Mouse (Mus musculus) right cerebral cortex, postnatal 25 days (tissue): Measurements from ENCODE around the gene Hus1.
A peak's percentile ranks its signal among the peaks of the same experiment; 100 is the strongest.

Experiments
- DNase-seq: peaks from one replicate; pipeline ENCODE4 v3.0.0; 2022

Gene Hus1

DNA sequence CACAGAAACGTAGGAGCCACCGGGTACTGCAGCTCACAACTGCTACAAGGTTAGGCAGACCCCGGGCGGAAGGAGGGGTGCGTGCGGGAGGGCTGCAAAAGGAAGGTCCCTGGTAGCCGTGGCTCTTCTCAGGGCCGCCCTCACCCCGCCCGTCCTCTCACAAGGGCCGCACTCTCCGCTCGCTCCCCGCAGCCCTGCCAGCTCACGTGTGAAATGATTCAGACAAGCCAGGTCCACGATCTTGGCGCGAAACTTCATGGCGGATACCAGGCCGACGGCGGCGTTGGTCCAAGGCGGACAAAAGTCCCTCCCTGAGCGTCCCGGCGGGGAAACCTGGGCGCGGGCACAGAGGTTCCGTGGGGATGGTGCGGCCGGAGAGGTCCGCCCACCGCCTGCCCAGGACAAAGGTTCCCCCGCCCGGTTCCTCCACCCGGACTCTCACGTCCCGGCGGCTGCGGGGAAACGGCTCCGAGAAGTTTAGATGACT lies at the start of gene Hus1:
Hus1 (minus strand) TSS at position 339 of the 487 bp plus-strand sequence.
- peak; percentile 83 for DNase-seq

DNA sequence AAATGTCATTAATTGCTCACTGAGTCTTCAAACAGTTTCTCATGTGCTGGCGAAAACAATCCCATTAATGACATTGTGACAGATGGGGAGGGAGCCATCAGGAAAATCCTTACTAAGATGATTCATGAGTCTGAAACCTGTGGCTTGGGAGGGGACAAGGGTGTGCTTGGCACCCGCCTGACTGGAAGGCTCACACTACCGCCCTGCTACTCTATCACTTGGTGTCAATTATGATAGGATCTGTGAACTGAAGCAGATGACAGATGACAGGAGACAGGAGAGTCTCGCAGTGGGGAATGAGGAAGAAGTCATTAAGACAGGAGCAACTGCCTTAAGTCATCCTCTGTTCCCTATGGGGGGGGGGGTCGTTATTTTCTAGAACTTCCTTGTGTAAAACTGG lies 49.5 kb upstream of the Hus1 start:
- DNase-seq = no peak

- no peak for DNase-seq
Observed at GRCm38 (mm10) chr11:9060029-9060428, 49.0 kb upstream of the Hus1 start.

DNA sequence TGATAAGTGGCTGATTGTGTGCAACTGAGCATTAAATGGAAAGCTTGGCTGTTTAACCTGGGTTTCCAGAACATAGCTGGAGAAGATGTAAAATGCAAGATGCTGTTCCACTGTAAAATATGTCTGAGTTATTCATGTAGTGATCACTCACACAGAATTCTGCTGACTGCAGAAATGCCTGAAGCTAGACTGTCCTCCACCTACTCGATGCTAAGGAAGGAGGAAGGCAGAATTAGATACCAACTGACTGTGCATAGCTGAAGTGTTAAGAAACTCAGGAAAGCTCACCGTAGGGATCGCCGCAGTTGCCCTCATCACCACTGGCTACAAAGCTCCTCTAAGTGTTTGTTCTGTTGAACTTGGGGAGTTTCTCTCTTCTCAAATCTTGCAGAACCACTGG lies 46.7 kb upstream of the Hus1 start:
- no peak for DNase-seq

GRCm38 (mm10) chr11:9056937-9057336 lies 45.9 kb upstream of the Hus1 start:
- DNase-seq = no peak

GRCm38 (mm10) chr11:9051895-9052294 lies 40.9 kb upstream of the Hus1 start:
- DNase-seq = no peak

GRCm38 (mm10) chr11:9050241-9050640 lies 39.2 kb upstream of the Hus1 start:
- DNase-seq = no peak

GRCm38 (mm10) chr11:9048703-9049060 lies 37.7 kb upstream of the Hus1 start, which contains the start of gene Sun3:
TSS of gene Sun3 (minus strand) at chr11:9048991.
- DNase-seq = peak; percentile 11

- peak; percentile 70 for DNase-seq
Observed at GRCm38 (mm10) chr11:9048011-9048702, 37.2 kb upstream of the Hus1 start, which contains the start of gene Gm11992. TSS of gene Gm11992 (plus strand) at chr11:9048594.

- DNase-seq = no peak
Observed at GRCm38 (mm10) chr11:9047044-9047443, 36.1 kb upstream of the Hus1 start.

DNA sequence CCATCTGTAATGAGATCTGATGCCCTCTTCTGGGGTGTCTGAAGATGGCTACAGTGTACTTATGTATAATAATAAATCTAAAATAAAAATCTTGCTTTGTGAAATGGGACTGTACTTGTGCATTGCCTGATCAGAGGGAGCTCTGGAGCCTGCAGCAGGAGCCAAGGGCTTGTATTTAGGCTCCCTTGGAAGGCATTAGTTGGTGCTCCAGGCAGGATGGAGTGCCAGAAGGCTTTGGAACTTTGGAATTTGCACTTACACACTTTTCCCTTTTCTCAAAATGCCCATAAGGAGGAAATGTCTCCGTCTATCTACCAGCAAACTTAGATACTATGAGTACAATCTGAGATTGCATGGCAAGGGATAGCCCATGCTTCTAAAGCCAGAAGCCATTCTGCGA lies 35.6 kb upstream of the Hus1 start:
- DNase-seq = no peak

DNA sequence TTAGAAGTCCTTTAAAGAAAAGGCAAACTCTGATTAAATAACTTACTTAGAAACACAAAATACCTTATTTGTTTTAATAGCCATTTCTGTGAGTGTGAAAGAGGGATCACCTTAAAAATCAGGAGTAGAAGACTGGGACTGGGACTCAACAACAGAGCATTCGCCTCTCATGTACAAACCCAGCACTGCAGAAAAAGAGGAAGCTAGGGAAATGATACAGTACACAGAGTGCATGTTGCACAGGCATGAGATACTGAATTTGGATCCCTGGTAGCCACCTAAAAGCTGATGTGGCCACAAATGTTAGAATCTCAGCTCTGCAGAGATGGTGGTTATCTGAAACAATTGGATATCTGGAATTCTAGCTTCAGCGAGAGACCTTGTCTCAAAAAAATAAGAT lies 20.5 kb upstream of the Hus1 start:
- no peak for DNase-seq

DNA sequence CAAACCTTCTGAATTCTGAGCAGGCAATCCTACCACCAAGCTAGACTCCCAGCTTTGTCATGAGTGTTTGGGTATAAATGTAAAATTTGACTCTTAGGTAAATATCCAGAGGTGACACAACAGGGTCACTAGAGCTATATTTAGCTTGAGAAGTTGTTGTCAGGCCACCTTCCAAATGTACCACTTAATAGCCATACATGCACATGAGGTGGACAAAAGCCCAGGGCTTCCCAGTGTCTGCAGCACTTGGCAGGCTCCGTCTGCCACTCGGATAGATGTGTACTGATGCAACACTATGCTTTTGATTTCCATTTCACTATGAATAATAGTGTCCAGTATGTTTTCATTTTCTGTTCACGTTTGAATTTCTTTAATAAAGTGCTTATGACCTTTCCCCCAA lies 14.2 kb upstream of the Hus1 start:
- no peak for DNase-seq

DNA sequence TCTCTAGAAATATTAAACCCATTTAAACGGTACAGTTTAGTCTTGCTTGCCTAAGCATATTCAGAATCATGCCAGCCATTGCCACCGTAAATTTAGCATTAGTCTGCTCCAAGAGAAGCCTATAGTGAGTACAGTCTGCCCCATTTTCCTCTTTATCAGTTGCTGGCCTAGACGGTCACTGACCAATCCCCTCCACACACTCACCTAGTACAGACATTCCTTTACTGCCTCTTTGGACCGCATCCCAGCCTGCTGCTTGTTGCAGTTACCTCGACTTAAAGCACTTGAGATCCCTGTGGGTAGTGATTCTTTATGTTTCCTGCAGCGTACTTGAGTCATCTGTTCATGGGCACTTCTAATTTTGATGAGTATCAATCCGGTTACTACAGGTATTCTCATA lies 13.8 kb upstream of the Hus1 start:
- no peak for DNase-seq

- no peak for DNase-seq
Observed at GRCm38 (mm10) chr11:9020207-9020606, 9.2 kb upstream of the Hus1 start.

DNA sequence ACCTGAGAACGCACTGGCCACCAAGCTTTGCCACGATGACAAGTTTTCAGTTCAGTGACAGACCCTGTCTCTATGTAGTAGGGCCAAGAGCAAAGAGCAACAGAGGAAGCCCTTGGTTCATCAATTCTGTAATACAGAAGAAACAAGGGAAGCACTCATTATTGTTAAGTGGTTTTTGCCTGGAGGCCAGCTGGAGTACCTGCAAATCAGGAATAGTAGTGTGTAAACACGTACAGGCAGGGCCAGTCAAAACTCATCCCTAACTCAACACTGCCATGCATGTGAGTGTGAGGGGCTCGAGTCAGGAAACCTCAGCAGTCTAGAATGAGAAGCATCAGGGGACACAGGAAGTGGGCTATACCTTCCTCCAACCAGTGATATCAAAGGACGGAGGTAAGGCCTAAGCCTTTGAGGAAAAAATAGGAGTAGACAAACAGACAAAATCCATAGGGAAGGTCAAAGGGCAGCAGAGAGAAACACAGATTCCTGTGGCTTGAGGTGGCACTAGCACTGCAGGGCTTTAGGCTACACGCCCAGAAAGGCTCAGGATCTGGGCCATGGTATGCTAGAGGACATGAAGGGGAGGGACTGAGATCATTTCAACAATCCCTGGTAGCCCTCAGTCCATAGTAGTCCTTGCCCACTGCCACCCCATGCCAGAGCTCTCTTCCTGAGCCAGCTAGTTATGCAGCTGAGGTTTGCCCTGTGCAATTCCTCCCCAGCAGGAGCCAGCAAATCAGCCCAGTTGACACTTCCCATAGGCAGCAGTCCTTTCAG lies 7.7 kb upstream of the Hus1 start:
- no peak for DNase-seq

DNA sequence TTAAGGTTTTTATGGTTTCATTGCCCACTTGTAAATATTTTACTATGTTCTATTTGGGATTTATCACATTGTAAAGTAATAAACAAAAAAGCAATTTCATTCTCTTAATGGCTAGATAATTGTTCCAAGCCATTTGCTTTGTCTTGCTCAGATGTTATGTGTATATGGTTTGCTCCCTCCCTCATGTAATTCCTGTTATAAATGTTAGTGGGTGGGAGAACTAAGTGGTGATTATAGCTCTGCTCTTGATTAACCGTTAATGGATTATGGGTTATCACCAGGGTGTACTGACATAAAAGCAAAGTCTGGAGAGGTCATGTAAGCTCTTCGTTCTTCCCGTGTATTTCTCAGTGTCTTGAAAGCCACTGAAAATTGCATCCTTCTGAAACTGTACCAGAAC lies 3.7 kb upstream of the Hus1 start:
- no peak for DNase-seq

- no peak for DNase-seq
Observed at GRCm38 (mm10) chr11:9011348-9011747, 357 bp upstream of the Hus1 start.

DNA sequence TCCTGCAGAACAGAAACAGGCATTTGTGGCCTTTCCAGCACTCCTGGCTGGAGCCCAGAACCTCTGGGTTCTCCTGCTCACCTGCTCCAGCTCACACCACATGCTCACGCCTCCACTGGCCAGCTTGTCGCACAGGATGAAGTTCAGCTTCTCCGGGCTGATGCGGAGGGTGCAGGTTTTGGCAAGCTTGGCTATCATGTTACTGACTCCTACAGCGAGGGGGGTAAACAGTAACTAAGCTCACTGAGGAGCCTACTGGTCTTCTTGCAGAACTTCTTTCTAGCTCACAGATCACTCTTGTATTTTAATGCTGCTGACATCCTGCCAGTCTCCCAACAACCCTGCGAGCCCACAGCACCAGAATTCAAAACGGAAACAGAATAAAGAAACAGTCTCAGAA lies 575 bp downstream of the Hus1 start:
- DNase-seq = no peak

GRCm38 (mm10) chr11:9008761-9009160 lies 2.2 kb downstream of the Hus1 start:
- DNase-seq = no peak

- DNase-seq = no peak
Observed at GRCm38 (mm10) chr11:8988084-8988483, 22.9 kb downstream of the Hus1 start.

GRCm38 (mm10) chr11:8986058-8986457 lies 24.9 kb downstream of the Hus1 start:
- DNase-seq = no peak

GRCm38 (mm10) chr11:8983237-8983861 lies 27.6 kb downstream of the Hus1 start:
- DNase-seq = peak; percentile 36

DNA sequence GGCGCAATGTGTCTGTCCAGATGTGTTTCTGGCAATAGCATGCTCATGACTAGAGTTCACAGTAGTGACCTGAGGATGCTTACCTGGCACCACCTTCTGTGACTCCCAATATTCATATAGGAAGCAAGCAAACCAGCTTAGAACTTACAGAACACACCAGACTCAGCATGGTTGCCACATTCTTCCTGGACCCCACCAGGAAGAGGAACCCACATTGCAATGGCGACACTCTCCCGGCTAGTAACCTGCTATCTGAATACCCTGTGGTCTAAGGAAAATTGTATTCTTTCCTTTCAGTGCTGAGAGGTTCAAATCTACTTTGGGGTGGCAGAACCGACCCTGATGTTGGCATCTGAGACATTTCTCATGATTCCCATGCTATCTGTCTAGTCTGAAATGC lies 32.8 kb downstream of the Hus1 start:
- no peak for DNase-seq
